Mouse (Mus musculus) hindbrain, embryonic 11.5 days (tissue): ENCODE data around the gene Omt2a. TPM values are rescaled to one million over a fixed set of nuclear protein-coding genes. Genes with fewer than 3 reads are reported as not detected.
"Not testable (repeated sequence)": the region's sequence is repeated elsewhere in the genome, so short reads cannot be mapped to it uniquely, and the experiment has no call there.

Experiments
- ATAC-seq: fragments of 200-750 bp; cut with Nextera tagmentation; 2 replicates; pipeline ENCODE4 v1.8.0; 2017; ENCODE audit warnings: mild to moderate bottlenecking, moderate TSS enrichment, moderate library complexity; ENCODE audit not compliant: low FRiP score
- DNase-seq: peaks from one replicate; pipeline ENCODE4 v3.0.0-alpha.2; 2015; ENCODE audit warnings: low spot score
- H3K27ac ChIP-seq: fragments of 300-500 bp; sonication (generic); 2 replicates; pipeline ENCODE4 v1.5.1; 2014; ENCODE audit warnings: mild to moderate bottlenecking, low read depth, low read length
- H3K27me3 ChIP-seq: fragments of 300-500 bp; sonication (generic); 2 replicates; pipeline ENCODE4 v1.6.1; 2014; ENCODE audit warnings: mild to moderate bottlenecking, low read length, moderate library complexity, mixed read lengths; ENCODE audit not compliant: control insufficient read depth, insufficient read depth
- H3K36me3 ChIP-seq: fragments of 300-500 bp; sonication (generic); 2 replicates; pipeline ENCODE4 v1.6.1; 2014; ENCODE audit warnings: mild to moderate bottlenecking, low read length, moderate library complexity, mixed read lengths; ENCODE audit not compliant: control insufficient read depth, insufficient read depth
- H3K4me1 ChIP-seq: fragments of 300-500 bp; sonication (generic); replicated peaks from 2 replicates; pipeline ENCODE4 v1.6.1; 2014; ENCODE audit warnings: low read length, mixed read lengths; ENCODE audit not compliant: control insufficient read depth, insufficient read depth
- H3K4me2 ChIP-seq: fragments of 300-500 bp; sonication (generic); replicated peaks from 2 replicates; pipeline ENCODE4 v1.6.1; 2014; ENCODE audit warnings: mild to moderate bottlenecking, low read depth, low read length
- H3K4me3 ChIP-seq: fragments of 300-500 bp; sonication (generic); 2 replicates; pipeline ENCODE4 v1.5.1; 2014; ENCODE audit warnings: low read depth, low read length
- H3K9ac ChIP-seq: fragments of 300-500 bp; sonication (generic); 2 replicates; pipeline ENCODE4 v1.6.1; 2014; ENCODE audit warnings: low read depth, low read length
- H3K9me3 ChIP-seq: fragments of 300-500 bp; sonication (generic); 2 replicates; pipeline ENCODE4 v1.6.1; 2016; ENCODE audit warnings: low read length; ENCODE audit not compliant: control insufficient read depth
- WGBS: fragments of 180-500 bp; shearing (Covaris S2); extraction: QIAGEN DNeasy Blood & Tissue Kit; methylation state at CpG from one replicate; pipeline ENCODE4 v1.1.7; 2014; 5-methylcytosine and 5-hydroxymethylcytosine counted together
- polyA plus RNA-seq: library from polyadenylated mRNA; unstranded; fragments of >200 nt; fragmentation: Nextera tagmentation; extraction: Ambion mirVana; gene quantifications from 2 replicates; pipeline ENCODE4 v1.2.1, GENCODE M21; 2014

Gene Omt2a
- polyA plus RNA-seq, 1 experiment from 2014 or later: not detected

- H3K27me3 ChIP-seq, H3K4me2 ChIP-seq, H3K4me1 ChIP-seq, H3K9me3 ChIP-seq, DNase-seq, H3K4me3 ChIP-seq, H3K36me3 ChIP-seq, H3K27ac ChIP-seq, ATAC-seq, H3K9ac ChIP-seq: not testable (repeated sequence)
- 92% methylated on average over 1 of the region's 1 CpGs for WGBS
Measured at GRCm38 (mm10) chr9:78327289-78327688, 12.7 kb upstream of the Omt2a start, which contains the start of gene Omt2b. Gene Omt2b (plus strand): TSS chr9:78327589.

- no peak overlapping the region for H3K9ac ChIP-seq
- H3K27ac ChIP-seq: no peak overlapping the region
- H3K27me3 ChIP-seq: no peaks in the 10 kb centered on the region
- no peaks in the 10 kb centered on the region for H3K4me1 ChIP-seq
- no peaks in the 10 kb centered on the region for H3K9me3 ChIP-seq
- ATAC-seq (no peak), DNase-seq (peak; percentile 15)
- no peak overlapping the region for H3K4me3 ChIP-seq
- H3K4me2 ChIP-seq: no peak overlapping the region
- H3K36me3 ChIP-seq: no peaks in the 10 kb centered on the region
- WGBS: 41% methylated on average over 1 of the region's 1 CpGs
Measured at GRCm38 (mm10) chr9:78319499-78319898, 4.9 kb upstream of the Omt2a start.

GRCm38 (mm10) chr9:78308122-78308521, 6.5 kb downstream of the Omt2a start:
- not testable (repeated sequence) for H3K9ac ChIP-seq, H3K27me3 ChIP-seq, H3K4me1 ChIP-seq, H3K4me3 ChIP-seq, H3K9me3 ChIP-seq, H3K4me2 ChIP-seq, ATAC-seq, H3K36me3 ChIP-seq, H3K27ac ChIP-seq, DNase-seq
- WGBS: 91% methylated on average over 3 of the region's 3 CpGs

GRCm38 (mm10) chr9:78299143-78299542, 15.5 kb downstream of the Omt2a start:
- not testable (repeated sequence) for H3K27me3 ChIP-seq, H3K27ac ChIP-seq, H3K36me3 ChIP-seq, H3K4me3 ChIP-seq, H3K4me1 ChIP-seq, H3K4me2 ChIP-seq, DNase-seq, H3K9me3 ChIP-seq, H3K9ac ChIP-seq, ATAC-seq
- WGBS: 86% methylated on average over 1 of the region's 1 CpGs

- Histone ChIP-seq H3K4me1 (no peaks in the 10 kb centered on the region), H3K4me2 (no peak overlapping the region), H3K4me3 (no peak overlapping the region), H3K27ac (no peak overlapping the region), H3K36me3 (no peaks in the 10 kb centered on the region), H3K9ac (no peak overlapping the region), H3K27me3 (no peaks in the 10 kb centered on the region), H3K9me3 (no peaks in the 10 kb centered on the region)
- ATAC-seq (no peak), DNase-seq (no peak)
- WGBS: 86% methylated on average over 1 of the region's 1 CpGs
Measured at GRCm38 (mm10) chr9:78298232-78298631, 16.4 kb downstream of the Omt2a start.

- H3K27me3 ChIP-seq, H3K27ac ChIP-seq, H3K9ac ChIP-seq, H3K9me3 ChIP-seq, H3K36me3 ChIP-seq, H3K4me3 ChIP-seq, H3K4me2 ChIP-seq, H3K4me1 ChIP-seq, ATAC-seq: not testable (repeated sequence)
- peak; percentile 77 for DNase-seq
- 11% methylated on average over 6 of the region's 6 CpGs for WGBS
Measured at GRCm38 (mm10) chr9:78296089-78296488, 18.5 kb downstream of the Omt2a start.

GRCm38 (mm10) chr9:78294781-78295180, 19.8 kb downstream of the Omt2a start:
- not testable (repeated sequence) for H3K4me2 ChIP-seq, H3K4me1 ChIP-seq, H3K9me3 ChIP-seq, H3K27ac ChIP-seq, H3K4me3 ChIP-seq, DNase-seq, H3K36me3 ChIP-seq, H3K9ac ChIP-seq, H3K27me3 ChIP-seq, ATAC-seq
- 86% methylated on average over 4 of the region's 7 CpGs for WGBS

- not testable (repeated sequence) for H3K27me3 ChIP-seq, ATAC-seq, DNase-seq, H3K4me1 ChIP-seq, H3K9me3 ChIP-seq, H3K4me3 ChIP-seq, H3K9ac ChIP-seq, H3K36me3 ChIP-seq, H3K27ac ChIP-seq, H3K4me2 ChIP-seq
- WGBS: 80% methylated on average over 1 of the region's 1 CpGs
Measured at GRCm38 (mm10) chr9:78293683-78294082, 20.9 kb downstream of the Omt2a start.

GRCm38 (mm10) chr9:78292462-78292861, 22.1 kb downstream of the Omt2a start:
- not testable (repeated sequence) for DNase-seq, H3K27ac ChIP-seq, H3K9me3 ChIP-seq, H3K27me3 ChIP-seq, ATAC-seq, H3K4me2 ChIP-seq, H3K36me3 ChIP-seq, H3K4me3 ChIP-seq, H3K4me1 ChIP-seq, H3K9ac ChIP-seq
- WGBS: 91% methylated on average over 8 of the region's 8 CpGs
